Mouse (Mus musculus) frontal cortex, postnatal 10 days (tissue): ENCODE measurements around the gene B3galt5.

Experiments used
- DNase-seq, 2 experiments: peaks; one replicate each; pipeline ENCODE4 v3.0.0; 2022; ENCODE audit warnings: low spot score in 2 of 2, mixed read lengths in 1 of 2

B3galt5 gene

DNA sequence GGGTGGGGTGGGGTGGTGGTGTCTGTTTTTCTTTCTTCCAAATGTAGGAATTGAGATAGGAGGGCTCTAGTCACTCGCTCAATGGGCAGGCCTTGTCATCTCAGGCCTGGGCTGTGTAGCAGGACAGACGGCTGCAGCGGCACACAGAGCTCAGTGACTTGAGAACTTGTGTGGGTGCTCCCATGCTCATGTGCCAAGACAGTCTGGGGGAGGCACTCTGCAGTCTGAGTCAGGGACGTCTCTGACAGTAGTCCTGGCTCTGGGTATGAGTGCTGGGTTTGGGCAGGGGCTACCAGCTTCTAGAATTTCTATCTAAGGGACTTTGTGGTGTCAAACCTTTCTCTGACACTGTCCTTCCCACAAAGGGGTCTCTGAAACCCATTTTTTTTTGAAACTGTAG, 106.3 kb downstream of the B3galt5 start:
- no peak for DNase-seq

- DNase-seq: peak; percentile 68 to 86
These were observed 109.5 kb downstream of the B3galt5 start for GRCm38 (mm10) chr16:96345117-96345516.

DNA sequence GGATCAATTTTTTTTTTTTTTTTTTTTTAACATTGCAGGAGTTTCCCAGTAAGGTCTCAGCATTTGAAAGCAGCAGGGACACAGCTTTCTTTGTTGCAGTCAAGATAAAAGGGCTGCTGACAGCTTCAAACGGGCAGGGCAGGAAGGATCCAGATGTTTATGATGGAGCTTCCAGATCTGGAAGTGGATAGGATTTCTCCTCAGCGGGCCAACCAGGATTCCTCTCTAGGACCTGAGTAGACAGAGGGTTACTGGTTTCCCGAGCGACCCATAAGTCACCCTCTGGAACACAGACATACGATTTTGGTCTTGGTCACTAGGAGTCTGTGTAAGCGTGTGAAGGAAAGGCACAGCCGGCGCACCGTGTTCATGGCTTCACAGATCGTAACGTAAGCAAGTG, 112.5 kb downstream of the B3galt5 start:
- no peak for DNase-seq

DNA sequence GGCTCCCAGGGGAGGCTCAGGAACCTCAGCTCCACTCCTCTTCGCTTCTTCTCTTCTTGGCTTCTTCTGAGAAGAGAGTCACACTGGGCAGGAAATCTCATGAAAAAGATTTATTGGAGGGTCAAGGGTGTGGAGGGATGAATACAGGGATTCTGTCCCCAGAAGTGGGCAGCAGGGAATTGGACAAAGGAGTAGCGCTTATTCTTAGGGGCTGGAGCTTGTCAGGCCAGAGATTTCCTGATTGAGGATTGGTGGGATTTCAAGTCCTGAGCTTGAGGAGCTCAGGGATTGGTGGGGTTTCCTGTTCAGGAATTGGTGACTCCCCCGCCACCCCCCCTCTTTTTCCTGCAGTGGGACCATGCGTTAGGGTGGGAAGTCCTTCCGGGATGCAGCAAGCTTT, 113.2 kb downstream of the B3galt5 start:
- DNase-seq: no peak

DNA sequence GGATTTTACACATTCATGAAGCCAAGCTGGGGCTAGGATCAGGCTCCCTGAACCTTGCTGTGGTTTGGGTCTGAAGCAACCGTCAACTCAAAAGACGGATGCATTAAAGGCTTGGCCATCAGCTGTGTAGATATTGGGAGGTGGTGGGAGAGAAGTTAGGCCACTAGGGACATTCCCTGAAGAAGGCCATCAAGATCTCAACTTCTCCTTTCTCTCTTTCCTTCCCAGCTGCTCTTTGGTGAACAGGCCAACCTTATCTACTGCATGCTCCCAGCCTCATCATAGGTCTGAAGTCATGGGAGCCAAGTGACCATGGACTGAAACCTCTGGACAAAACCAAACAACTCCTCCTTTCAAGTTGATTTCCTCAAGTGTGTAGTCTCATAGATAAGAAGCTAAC, 115.9 kb downstream of the B3galt5 start:
- DNase-seq: no peak

GRCm38 (mm10) chr16:96353296-96353896, 117.8 kb downstream of the B3galt5 start:
- DNase-seq: no peak

DNA sequence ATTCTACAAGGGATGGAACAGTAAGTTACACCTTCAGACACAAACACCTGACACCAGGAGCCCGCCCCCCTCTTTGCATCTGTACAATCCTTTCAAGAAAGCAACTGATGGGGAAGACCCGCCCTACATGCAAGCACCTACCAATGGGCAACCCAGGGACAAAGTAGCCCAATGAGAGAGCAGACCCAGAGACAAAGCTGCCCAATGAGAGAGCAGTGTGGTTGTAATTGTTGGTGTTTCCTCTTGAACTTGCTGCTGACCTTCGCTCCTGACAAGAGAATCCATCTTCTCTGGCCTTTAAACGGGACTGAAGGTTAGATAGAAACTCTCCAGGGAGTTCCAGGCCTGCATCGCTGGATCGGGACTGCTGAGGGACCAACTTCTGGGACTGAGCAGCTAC, 118.4 kb downstream of the B3galt5 start:
- no peak for DNase-seq

- peak in 1 of 2 experiments; percentile 22 for DNase-seq
These were observed 122.3 kb downstream of the B3galt5 start for GRCm38 (mm10) chr16:96357903-96358302.

- DNase-seq: no peak
These were observed 125.9 kb downstream of the B3galt5 start for GRCm38 (mm10) chr16:96361305-96362124.

DNA sequence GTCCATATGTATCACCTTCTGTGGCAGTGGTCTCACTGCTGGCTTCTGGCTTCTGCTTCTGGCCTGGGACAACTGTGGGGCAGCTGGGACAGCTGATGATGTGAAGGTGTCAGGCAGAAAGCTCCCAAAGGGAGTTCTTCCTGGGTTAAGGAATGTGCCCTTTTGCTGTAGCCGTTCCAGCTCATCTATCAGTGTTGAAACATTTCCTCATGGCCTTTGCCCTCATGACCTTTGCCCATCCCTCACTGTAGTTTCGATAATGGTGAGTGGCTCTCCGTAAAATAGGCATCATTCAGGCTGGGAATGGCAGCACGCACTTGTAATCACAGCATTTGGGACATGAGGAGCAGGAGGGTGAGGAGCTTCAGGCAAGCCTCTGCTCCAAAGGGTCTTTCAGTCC, 127.3 kb downstream of the B3galt5 start:
- DNase-seq: no peak

- DNase-seq: no peak
These were observed 127.7 kb downstream of the B3galt5 start for GRCm38 (mm10) chr16:96363277-96363676.

GRCm38 (mm10) chr16:96364870-96365269, 129.3 kb downstream of the B3galt5 start:
- no peak for DNase-seq
